10 mouse cellular contexts compared by ENCODE assay signal in genomic region chr7:19007026-19007977, GRCm38 (mm10). TPM values are rescaled to one million over a fixed set of nuclear protein-coding genes. Genes with fewer than 3 reads are reported as not detected.
DNase-seq lines count a peak whose midpoint lies in the region; ATAC-seq and TF ChIP-seq lines count a peak whose summit lies in the region.
"Had no signal": no experiment of that assay in that cellular context is flagged by ENCODE, and none has a peak within 500 bp of the region (broad histone marks: within the 10 kb centered on the region; RNA-seq: fewer than 3 reads in every experiment).

No protein-coding gene starts in this region.

- peak overlapping the region; percentile 51; the same call in 1 of the 2 replicates for H3K9ac ChIP-seq in heart, embryonic 13.5 days
- H3K9ac ChIP-seq in MEL (ENCODE audit: control insufficient read depth, low read depth, low read length, poor library complexity, severe bottlenecking) = no peak overlapping the region
- peak overlapping the region; percentile 51 for H3K9ac ChIP-seq in intestine, embryonic 16.5 days (ENCODE audit: low read depth, low read length)
- 0 out of 2 replicates have a peak overlapping the region, but pooled peaks have one; percentile 7 for H3K9ac ChIP-seq in liver, embryonic 13.5 days

- no peak; a peak in 1 of 4 replicates for TF ChIP-seq POLR2A in MEL (IDR thresholded peaks at IDR 0.05; ENCODE audit: control insufficient read depth in 1 of 2, insufficient read depth in 1 of 2, low read depth in 1 of 2, low read length in 2 of 2, poor library complexity in 1 of 2)

- peaks cover 26% of the 10 kb centered on the region for H3K36me3 ChIP-seq in heart, embryonic 13.5 days
- H3K36me3 ChIP-seq in MEL (ENCODE audit: control insufficient read depth in 1 of 2, insufficient read depth in 2 of 2, low read length in 2 of 2) = peaks cover 0 to 9% of the 10 kb centered on the region in 2 experiments; a peak in 3 of 4 replicates
- peaks cover 11% of the 10 kb centered on the region for H3K36me3 ChIP-seq in intestine, embryonic 16.5 days (ENCODE audit: control insufficient read depth, insufficient read depth, low read length)
- H3K36me3 ChIP-seq in liver, embryonic 13.5 days = peaks cover 18% of the 10 kb centered on the region

- no peak for TF ChIP-seq CTCF in MEL (IDR thresholded peaks at IDR 0.05 in 2 of 3, conservative IDR thresholded peaks at IDR 0.05 in 1 of 3; ENCODE audit: control insufficient read depth in 1 of 3, insufficient read depth in 1 of 3, low read depth in 2 of 3, low read length in 3 of 3, poor library complexity in 1 of 3, severe bottlenecking in 1 of 3)

- no peaks in the 10 kb centered on the region for H3K27me3 ChIP-seq in heart, embryonic 13.5 days (replicated peaks)
- no peaks in the 10 kb centered on the region for H3K27me3 ChIP-seq in MEL (ENCODE audit: control insufficient read depth in 1 of 2, insufficient read depth in 2 of 2, low read length in 2 of 2)
- no peaks in the 10 kb centered on the region for H3K27me3 ChIP-seq in intestine, embryonic 16.5 days (replicated peaks; ENCODE audit: control insufficient read depth, insufficient read depth, low read length)
- 0 out of 2 replicates have a peak, but pooled peaks cover 2% of the 10 kb centered on the region for H3K27me3 ChIP-seq in liver, embryonic 13.5 days

- no peak for TF ChIP-seq RAD21 in MEL (IDR thresholded peaks at IDR 0.05; ENCODE audit: low read depth, low read length)

- intact Hi-C loops in heart, postnatal 25 days (cut with DNase I) = no loop called here

- no peak overlapping the region for H3K4me3 ChIP-seq in heart, embryonic 13.5 days
- no peak overlapping the region for H3K4me3 ChIP-seq in MEL (ENCODE audit: control insufficient read depth in 1 of 2, insufficient read depth in 1 of 2, low read depth in 2 of 2, low read length in 2 of 2)
- peak overlapping the region; percentile 21 for H3K4me3 ChIP-seq in intestine, embryonic 16.5 days (ENCODE audit: low read length)
- 0 out of 2 replicates have a peak overlapping the region, but pooled peaks have one; percentile 21 for H3K4me3 ChIP-seq in liver, embryonic 13.5 days (replicated peaks)

- no peak overlapping the region for H3K4me2 ChIP-seq in heart, embryonic 13.5 days
- H3K4me2 ChIP-seq in intestine, embryonic 16.5 days (ENCODE audit: low read depth, low read length) = peak overlapping the region; percentile 49
- peak overlapping the region; percentile 99 for H3K4me2 ChIP-seq in liver, embryonic 13.5 days

- peaks cover 48% of the 10 kb centered on the region for H3K4me1 ChIP-seq in heart, embryonic 13.5 days
- peaks cover under 1 to 16% of the 10 kb centered on the region in 2 experiments; a peak in 3 of 4 replicates for H3K4me1 ChIP-seq in MEL (ENCODE audit: control insufficient read depth in 1 of 2, insufficient read depth in 2 of 2, low read length in 2 of 2)
- peaks cover 50% of the 10 kb centered on the region for H3K4me1 ChIP-seq in intestine, embryonic 16.5 days (ENCODE audit: control insufficient read depth, insufficient read depth, low read length)
- peaks cover 72% of the 10 kb centered on the region for H3K4me1 ChIP-seq in liver, embryonic 13.5 days (replicated peaks)

- WGBS in heart, embryonic 13.5 days = 69% methylated on average over 13 of the region's 13 CpGs
- WGBS in intestine, embryonic 16.5 days = 58% methylated on average over 13 of the region's 13 CpGs
- 67% methylated on average over 13 of the region's 13 CpGs for WGBS in liver, embryonic 13.5 days (ENCODE audit: insufficient replicate concordance)

- no peaks in the 10 kb centered on the region for H3K9me3 ChIP-seq in heart, embryonic 13.5 days
- H3K9me3 ChIP-seq in MEL (replicated peaks; ENCODE audit: insufficient read depth, low read length) = no peaks in the 10 kb centered on the region
- no peaks in the 10 kb centered on the region for H3K9me3 ChIP-seq in intestine, embryonic 16.5 days (ENCODE audit: control insufficient read depth, low read length)
- no peaks in the 10 kb centered on the region for H3K9me3 ChIP-seq in liver, embryonic 13.5 days (replicated peaks)

- peaks cover 23% of the 10 kb centered on the region for H3K79me2 ChIP-seq in MEL (ENCODE audit: control insufficient read depth, insufficient read depth, low read length, poor library complexity)

- no peak for TF ChIP-seq EP300 in MEL (IDR thresholded peaks at IDR 0.05; ENCODE audit: low read depth in 1 of 2, low read length in 2 of 2)

- DNase-seq in heart, postnatal 25 days (ENCODE audit: low spot score) = no peak
- no peak for DNase-seq in MEL (ENCODE audit: low read depth, low spot score)
- no peak for DNase-seq in liver, embryonic 13.5 days
- DNase-seq in thymus, postnatal 25 days = no peak
- no peak for DNase-seq in adrenal gland, adult 2 months
- DNase-seq in frontal cortex, adult 2 months (ENCODE audit: extremely low spot score in 1 of 2, low spot score in 1 of 2) = no peak

- H3K27ac ChIP-seq in heart, embryonic 13.5 days (replicated peaks) = no peak overlapping the region
- no peak overlapping the region for H3K27ac ChIP-seq in MEL (ENCODE audit: control insufficient read depth, low read depth, low read length)
- H3K27ac ChIP-seq in intestine, embryonic 16.5 days (ENCODE audit: low read length) = peak overlapping the region; percentile 92
- peak overlapping the region; percentile 63 for H3K27ac ChIP-seq in liver, embryonic 13.5 days

- ATAC-seq in heart, embryonic 13.5 days (ENCODE audit: extremely low read depth, insufficient number of reproducible peaks, low FRiP score, low TSS enrichment) = no peak
- peak; percentile 57 for ATAC-seq in intestine, embryonic 16.5 days
- peak; percentile 4 for ATAC-seq in liver, embryonic 13.5 days (ENCODE audit: low read depth)

TF ChIP-seq in MEL, 35 proteins besides CTCF, POLR2A, EP300 and RAD21 (continues in another document):
- TF ChIP-seq ZMIZ1 (IDR thresholded peaks at IDR 0.05; ENCODE audit: low read depth, low read length) (no peak), POLR2AphosphoS2 (IDR thresholded peaks at IDR 0.05; ENCODE audit: low read length) (peak; percentile 70)

RNA-seq across cellular contexts. Expression of gene Irf2bp1, which starts 3.5 kb away (rescaled TPM):
- 12.4 and 12.7 TPM in 2 replicates for polyA plus RNA-seq in heart, embryonic 13.5 days (2015; fragmentation: Nextera tagmentation; extraction: Ambion mirVana)
- total RNA-seq in heart, postnatal 25 days (2021) = 10 to 100 TPM; 20.2 to 23.6 TPM
- total RNA-seq in MEL (2012; rRNA removed) = 27.8 and 33.1 TPM in 2 replicates
- 10 to 100 TPM in 1 of 2 experiments, not detected in 1; 41.1 TPM for polyA plus RNA-seq in MEL (2012; ENCODE audit: insufficient read depth in 1 of 2, insufficient read length in 2 of 2, low read depth in 1 of 2, low replicate concordance in 2 of 2, missing spikeins in 1 of 2)
- 17.0 and 17.1 TPM in 2 replicates for polyA plus RNA-seq in intestine, embryonic 16.5 days (2015; fragmentation: Nextera tagmentation; extraction: Ambion mirVana)
- polyA plus RNA-seq in liver, embryonic 13.5 days (2015; fragmentation: Nextera tagmentation; extraction: Ambion mirVana) = 9.2 and 9.3 TPM in 2 replicates
- total RNA-seq in adrenal gland, adult 2 months (2021) = 10 to 100 TPM; 36.8 to 44.3 TPM
- 74.8 and 78.3 TPM in 2 replicates for polyA plus RNA-seq in adrenal gland, adult 2 months (2012; rRNA removed)
- polyA plus RNA-seq in frontal cortex, adult 2 months (2012; rRNA removed) = 29.0 and 30.5 TPM in 2 replicates

RNA-seq across cellular contexts. Expression of gene Foxa3, which starts 16.0 kb away (rescaled TPM):
- 0.25 and 1.2 TPM in 2 replicates for polyA plus RNA-seq in heart, embryonic 13.5 days (2015; fragmentation: Nextera tagmentation; extraction: Ambion mirVana)
- not detected for total RNA-seq in heart, postnatal 25 days (2021)
- total RNA-seq in MEL (2012; rRNA removed) = not detected in 2 replicates
- not detected for polyA plus RNA-seq in MEL (2012; ENCODE audit: insufficient read depth in 1 of 2, insufficient read length in 2 of 2, low read depth in 1 of 2, low replicate concordance in 2 of 2, missing spikeins in 1 of 2)
- polyA plus RNA-seq in intestine, embryonic 16.5 days (2015; fragmentation: Nextera tagmentation; extraction: Ambion mirVana) = 28.5 and 30.8 TPM in 2 replicates
- 25.6 and 29.4 TPM in 2 replicates for polyA plus RNA-seq in liver, embryonic 13.5 days (2015; fragmentation: Nextera tagmentation; extraction: Ambion mirVana)
- total RNA-seq in adrenal gland, adult 2 months (2021) = not detected
- polyA plus RNA-seq in adrenal gland, adult 2 months (2012; rRNA removed) = 0.08 and 0.24 TPM in 2 replicates
- polyA plus RNA-seq in frontal cortex, adult 2 months (2012; rRNA removed) = not detected in 2 replicates
- total RNA-seq: left cerebral cortex, postnatal 36 days had no signal

RNA-seq across cellular contexts. Expression of gene Mypop, which starts 16.3 kb away (rescaled TPM):
- polyA plus RNA-seq in heart, embryonic 13.5 days (2015; fragmentation: Nextera tagmentation; extraction: Ambion mirVana) = 1.8 and 1.9 TPM in 2 replicates
- 1 to 10 TPM; 3.2 to 4.0 TPM for total RNA-seq in heart, postnatal 25 days (2021)
- 0.95 and 1.2 TPM in 2 replicates for total RNA-seq in MEL (2012; rRNA removed)
- 1 to 10 TPM in 1 of 2 experiments, not detected in 1; 6.5 TPM for polyA plus RNA-seq in MEL (2012; ENCODE audit: insufficient read depth in 1 of 2, insufficient read length in 2 of 2, low read depth in 1 of 2, low replicate concordance in 2 of 2, missing spikeins in 1 of 2)
- 1.7 TPM in 2 replicates for polyA plus RNA-seq in intestine, embryonic 16.5 days (2015; fragmentation: Nextera tagmentation; extraction: Ambion mirVana)
- 0.37 and 0.82 TPM in 2 replicates for polyA plus RNA-seq in liver, embryonic 13.5 days (2015; fragmentation: Nextera tagmentation; extraction: Ambion mirVana)
- total RNA-seq in adrenal gland, adult 2 months (2021) = 10 to 100 TPM in 1 of 2 experiments, 1 to 10 TPM in 1; 8.9 to 16.8 TPM
- polyA plus RNA-seq in adrenal gland, adult 2 months (2012; rRNA removed) = 36.5 and 39.8 TPM in 2 replicates
- 39.9 and 46.2 TPM in 2 replicates for polyA plus RNA-seq in frontal cortex, adult 2 months (2012; rRNA removed)

RNA-seq across cellular contexts. Expression of gene Sympk, which starts 16.9 kb away (rescaled TPM):
- polyA plus RNA-seq in heart, embryonic 13.5 days (2015; fragmentation: Nextera tagmentation; extraction: Ambion mirVana) = 24.8 TPM in 2 replicates
- total RNA-seq in heart, postnatal 25 days (2021) = 10 to 100 TPM; 76.3 to 80.1 TPM
- 108 and 122 TPM in 2 replicates for total RNA-seq in MEL (2012; rRNA removed)
- polyA plus RNA-seq in MEL (2012; ENCODE audit: insufficient read depth in 1 of 2, insufficient read length in 2 of 2, low read depth in 1 of 2, low replicate concordance in 2 of 2, missing spikeins in 1 of 2) = 100 to 1,000 TPM in 1 of 2 experiments, not detected in 1; 226 TPM
- 23.5 and 24.1 TPM in 2 replicates for polyA plus RNA-seq in intestine, embryonic 16.5 days (2015; fragmentation: Nextera tagmentation; extraction: Ambion mirVana)
- polyA plus RNA-seq in liver, embryonic 13.5 days (2015; fragmentation: Nextera tagmentation; extraction: Ambion mirVana) = 15.0 and 17.4 TPM in 2 replicates
- 100 to 1,000 TPM in 1 of 2 experiments, 10 to 100 TPM in 1; 94.4 to 103 TPM for total RNA-seq in adrenal gland, adult 2 months (2021)
- polyA plus RNA-seq in adrenal gland, adult 2 months (2012; rRNA removed) = 123 and 159 TPM in 2 replicates
- polyA plus RNA-seq in frontal cortex, adult 2 months (2012; rRNA removed) = 118 and 120 TPM in 2 replicates

RNA-seq across cellular contexts. Expression of gene Nanos2, which starts 20.1 kb away (rescaled TPM):
- polyA plus RNA-seq in heart, embryonic 13.5 days (2015; fragmentation: Nextera tagmentation; extraction: Ambion mirVana) = not detected in 2 replicates
- total RNA-seq in heart, postnatal 25 days (2021) = not detected
- total RNA-seq in MEL (2012; rRNA removed) = not detected in 2 replicates
- not detected for polyA plus RNA-seq in MEL (2012; ENCODE audit: insufficient read depth in 1 of 2, insufficient read length in 2 of 2, low read depth in 1 of 2, low replicate concordance in 2 of 2, missing spikeins in 1 of 2)
- polyA plus RNA-seq in intestine, embryonic 16.5 days (2015; fragmentation: Nextera tagmentation; extraction: Ambion mirVana) = not detected in 2 replicates
- not detected in 2 replicates for polyA plus RNA-seq in liver, embryonic 13.5 days (2015; fragmentation: Nextera tagmentation; extraction: Ambion mirVana)
- total RNA-seq in adrenal gland, adult 2 months (2021) = not detected
- polyA plus RNA-seq in adrenal gland, adult 2 months (2012; rRNA removed) = not detected in 2 replicates
- polyA plus RNA-seq in frontal cortex, adult 2 months (2012; rRNA removed) = 2.9 and 4.1 TPM in 2 replicates
- total RNA-seq: hematopoietic stem cell, adult 5-6 weeks had no signal

Comparison
In these comparisons a context has a peak if more than half of its experiments do, and no peak if none do; other contexts are left out.
1. H3K27ac ChIP-seq: peak in intestine, embryonic 16.5 days (single experiment) and liver, embryonic 13.5 days (single experiment); none in heart, embryonic 13.5 days (single experiment) and MEL (single experiment).
2. H3K4me3 ChIP-seq: peak in intestine, embryonic 16.5 days (single experiment) and liver, embryonic 13.5 days (single experiment); none in heart, embryonic 13.5 days (single experiment) and MEL (0 of 2).
3. RNA of gene Foxa3, which starts 16.0 kb away (polyA plus RNA-seq): 28.5 to 30.8 TPM in intestine, embryonic 16.5 days and 25.6 to 29.4 TPM in liver, embryonic 13.5 days; 0.25 to 1.2 TPM in heart, embryonic 13.5 days, 0.08 to 0.24 TPM in adrenal gland, adult 2 months, not detected in MEL and not detected in frontal cortex, adult 2 months; every median in the first group is over 10 times any median in the second.